Mouse (Mus musculus) cerebellum, postnatal 4 days (tissue): ENCODE data around the gene Prickle4.

ENCODE experiments used
- DNase-seq, 2 experiments: peaks; one replicate each; pipeline ENCODE4 v3.0.0; 2022; ENCODE audit warnings: low spot score in 2 of 2, mixed read lengths in 1 of 2

The Prickle4 gene

DNA sequence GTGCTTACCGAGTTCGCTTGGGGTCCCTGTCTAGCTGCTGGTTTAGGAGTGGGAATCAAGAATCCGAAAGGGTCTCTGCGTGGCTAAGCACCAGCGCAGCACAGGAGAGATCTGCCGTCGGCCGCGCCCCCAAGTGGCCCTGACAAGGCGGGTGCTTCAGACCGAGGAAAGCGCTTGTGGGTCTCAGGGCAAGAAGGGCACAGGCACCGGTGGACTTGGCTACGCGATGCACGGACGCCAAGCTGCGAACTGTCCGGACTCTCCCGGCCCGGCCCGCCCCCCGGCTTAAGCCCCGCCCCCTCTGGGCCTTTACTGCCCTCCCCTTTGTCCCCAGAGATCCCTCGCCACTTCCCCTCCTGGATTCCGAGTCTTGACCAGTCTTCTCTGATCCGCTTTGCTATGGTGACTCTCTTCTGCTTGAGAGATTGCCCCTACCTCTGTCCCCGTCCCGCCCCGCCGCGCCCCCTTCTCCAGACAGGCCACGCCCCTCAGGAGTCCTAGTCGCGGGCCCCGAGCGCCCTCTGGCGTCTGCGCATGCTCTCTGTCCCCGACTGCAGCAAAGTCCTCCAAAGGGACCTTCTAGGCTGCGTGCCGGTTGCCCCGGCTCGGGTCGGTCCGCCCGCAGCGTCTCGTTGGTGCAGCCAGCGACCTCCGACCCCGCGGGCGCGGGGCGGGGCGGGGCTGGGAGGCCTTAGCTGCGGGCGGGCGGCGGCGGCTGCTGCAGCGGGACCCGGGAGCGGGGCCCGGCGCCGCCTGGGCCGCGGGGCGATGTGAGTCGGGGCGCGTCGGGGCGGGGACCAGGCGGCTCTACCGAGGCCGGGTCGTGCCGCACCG, at the start of gene Prickle4:
Gene Prickle4 (minus strand): TSS at position 234 of the 834 bp plus-strand sequence.
- DNase-seq: peak; percentile 99

DNA sequence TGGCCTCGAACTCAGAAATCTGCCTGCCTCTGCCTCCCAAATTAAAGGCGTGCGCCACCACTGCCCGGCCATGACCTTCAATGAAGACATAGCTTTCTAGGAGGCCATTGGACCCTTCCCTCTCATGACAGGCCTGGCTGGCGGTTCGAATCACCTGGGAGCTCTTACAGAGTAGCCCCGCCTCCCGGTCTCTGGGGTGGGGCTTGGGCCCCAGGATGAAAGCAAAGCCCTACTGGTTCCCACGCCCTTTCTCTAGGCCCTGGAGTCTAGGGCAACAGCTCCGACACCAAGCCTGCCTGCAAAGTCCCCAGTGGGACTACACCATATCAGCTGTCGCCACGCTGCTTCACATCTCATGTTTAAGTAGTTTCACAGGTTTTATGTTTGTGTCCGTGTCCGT, 49.5 kb upstream of the Prickle4 start:
- no peak for DNase-seq

DNA sequence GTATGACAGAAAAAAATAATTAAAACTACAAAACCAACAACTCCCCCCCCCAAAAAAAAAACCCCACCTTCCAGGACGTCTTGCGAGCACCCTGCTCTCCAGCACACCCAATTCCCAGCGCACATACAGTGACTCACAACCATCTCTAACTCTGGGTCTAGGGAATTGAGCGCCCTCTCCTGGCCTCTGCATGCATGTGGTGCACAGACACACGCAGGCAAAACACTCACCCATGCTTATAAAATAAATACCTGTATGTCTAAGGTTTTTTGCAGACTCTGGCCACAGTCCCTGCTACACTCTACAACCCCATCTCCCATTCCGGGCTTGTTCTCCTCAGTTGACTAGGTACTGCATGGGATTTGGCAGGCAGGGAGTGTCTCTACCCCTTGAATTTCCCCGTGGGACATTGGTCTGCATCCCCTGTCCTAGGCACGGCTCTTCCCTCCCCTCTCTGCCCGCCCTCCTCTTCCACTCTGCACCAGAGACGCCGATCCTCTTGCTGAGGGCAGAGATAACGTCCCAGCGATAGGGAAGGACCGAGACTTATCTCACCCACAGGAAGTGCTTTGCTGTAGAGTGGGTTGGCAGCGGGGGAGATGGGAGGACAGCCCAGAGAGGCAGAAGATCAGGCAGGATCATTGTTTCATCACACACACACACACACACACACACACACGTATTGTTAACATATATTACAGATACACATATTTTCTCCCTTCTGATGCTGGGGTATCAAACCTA, 48.6 kb upstream of the Prickle4 start:
- DNase-seq: no peak

- DNase-seq: no peak
Measured at GRCm38 (mm10) chr17:47740186-47740585, 45.6 kb upstream of the Prickle4 start.

- no peak for DNase-seq
Measured at GRCm38 (mm10) chr17:47738879-47739798, 44.6 kb upstream of the Prickle4 start.

DNA sequence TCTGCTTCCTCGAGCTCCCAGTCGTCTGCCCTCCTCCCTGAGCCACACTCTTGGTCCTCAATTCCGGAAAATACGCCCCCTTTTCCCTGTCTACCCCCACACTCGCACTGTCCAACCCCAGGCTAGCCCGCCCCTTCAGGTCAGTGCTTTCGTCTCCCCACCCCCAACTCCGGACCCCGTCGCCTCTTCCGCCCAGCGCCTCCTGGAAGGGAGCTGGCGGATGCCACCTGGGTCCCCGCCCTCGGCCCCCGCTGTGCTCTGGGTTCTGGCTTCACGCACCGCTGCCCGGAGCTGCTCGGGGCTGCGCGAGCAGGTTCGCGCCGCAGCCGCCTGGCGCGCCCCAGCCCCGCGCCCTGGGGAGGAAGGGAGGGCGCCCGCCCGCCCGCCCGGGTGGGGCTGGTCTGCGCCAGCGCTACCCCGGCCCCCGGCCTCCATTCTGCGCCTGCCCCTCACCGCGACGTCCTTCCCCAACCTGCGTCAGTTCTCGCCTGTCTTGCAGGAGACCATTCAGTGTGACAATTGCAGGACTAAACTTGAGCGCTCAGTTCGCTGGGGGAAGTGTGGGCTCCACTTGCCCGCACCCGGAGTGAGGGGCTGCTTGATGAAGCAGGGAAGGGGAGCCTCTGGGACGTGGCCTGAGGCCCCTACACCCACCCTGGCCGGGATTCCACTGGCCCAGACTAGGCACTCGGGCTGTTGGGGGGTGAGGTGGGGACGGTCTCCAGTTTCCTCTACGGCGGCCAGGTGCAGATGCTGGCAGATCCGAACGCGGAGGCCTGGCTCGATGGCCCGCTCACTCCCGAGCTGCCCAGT, 43.7 kb upstream of the Prickle4 start:
- DNase-seq: peak in 1 of 2 experiments; percentile 28

DNA sequence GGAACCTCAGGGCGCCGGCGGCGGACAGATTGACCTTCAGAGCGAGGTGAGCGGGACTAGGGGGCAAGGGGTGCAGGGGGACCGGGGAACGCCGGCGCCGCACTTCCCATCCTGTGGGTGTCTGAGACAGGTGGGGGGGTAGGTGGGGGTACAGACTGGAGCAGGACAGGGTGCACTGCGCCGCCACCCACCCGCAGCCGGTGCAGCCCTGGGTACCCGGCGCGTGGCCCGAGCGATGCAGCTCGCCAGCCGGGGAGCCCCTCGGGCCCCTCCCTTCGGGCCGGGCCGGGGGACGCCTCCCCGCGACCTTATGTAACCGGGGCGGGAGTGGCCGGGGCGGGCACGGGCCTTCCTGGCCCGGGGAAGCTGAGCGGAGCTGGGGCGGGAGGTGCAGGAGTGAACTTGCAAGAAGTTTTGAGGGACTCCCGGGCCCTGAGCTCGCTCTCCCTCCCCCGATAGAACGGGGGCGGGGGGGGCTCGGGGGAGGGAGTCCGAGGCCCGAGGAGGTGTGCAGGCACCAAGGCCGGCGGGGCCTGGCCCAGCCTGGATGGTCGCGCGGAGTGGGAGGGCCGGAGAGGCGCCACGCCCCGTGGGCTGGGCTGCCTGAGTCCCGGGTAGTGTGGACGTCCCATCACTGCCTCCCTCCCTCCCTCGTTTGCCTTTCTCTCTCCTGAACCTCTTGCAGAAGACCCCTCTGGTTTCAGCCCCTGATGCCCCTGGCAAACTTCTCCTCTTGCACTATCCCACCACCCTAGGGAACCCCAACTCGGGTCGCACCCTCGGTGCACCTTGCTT, 42.9 kb upstream of the Prickle4 start:
- DNase-seq: peak in 1 of 2 experiments; percentile 55

GRCm38 (mm10) chr17:47736856-47737255, 42.3 kb upstream of the Prickle4 start, which contains the start of gene Tfeb:
Gene Tfeb (plus strand): TSS chr17:47737030.
- peak; percentile 99 to 100 for DNase-seq

DNA sequence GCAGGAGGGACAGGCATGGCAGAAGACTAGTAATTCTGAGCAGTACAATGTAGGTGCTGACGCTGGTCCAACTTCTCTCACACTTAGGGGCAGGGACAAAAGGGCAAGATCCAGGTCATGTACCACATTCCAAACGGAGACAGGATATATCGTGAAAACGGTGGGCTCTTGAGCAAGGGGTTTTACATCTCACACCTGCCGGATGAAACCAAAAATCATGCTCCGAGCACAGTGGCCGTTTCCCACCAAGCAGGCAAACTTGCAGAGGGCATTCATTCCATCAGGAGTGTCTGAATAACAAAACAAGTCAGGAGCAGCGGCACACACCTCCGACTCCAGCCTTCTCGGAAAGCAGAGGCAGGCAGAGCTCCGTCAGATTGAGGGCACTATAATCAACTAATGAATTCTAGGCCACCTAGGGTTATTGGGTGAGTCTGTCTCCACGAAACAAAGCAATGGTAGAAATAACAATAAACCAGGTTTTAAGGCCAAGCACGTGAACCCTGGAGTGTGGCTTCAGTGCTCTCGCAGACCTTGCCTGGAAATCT, 41.1 kb upstream of the Prickle4 start:
- no peak for DNase-seq

- no peak for DNase-seq
Measured at GRCm38 (mm10) chr17:47730633-47731575, 36.4 kb upstream of the Prickle4 start.

- DNase-seq: no peak
Measured at GRCm38 (mm10) chr17:47726566-47726965, 32.0 kb upstream of the Prickle4 start, which contains the start of gene Pgc. Gene Pgc (plus strand): TSS chr17:47726842.

DNA sequence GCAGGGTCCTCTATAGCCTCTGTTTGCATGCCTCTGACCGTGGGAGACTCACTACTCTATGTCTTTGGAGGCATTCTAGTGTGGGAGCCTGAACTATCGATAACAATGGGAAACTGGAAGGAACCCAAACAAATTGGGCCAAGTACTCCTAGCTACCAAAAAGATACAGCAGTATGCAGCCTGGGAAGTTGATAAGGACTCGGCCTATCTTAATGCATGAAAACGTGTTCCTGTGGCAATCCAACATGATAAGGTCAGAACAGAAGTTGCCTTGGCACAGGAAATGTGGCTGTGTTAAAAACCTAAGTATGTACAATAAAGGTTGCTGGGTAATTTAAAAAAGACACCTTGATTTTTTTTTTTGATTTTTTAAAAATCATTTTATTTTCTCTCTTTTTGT, 26.6 kb upstream of the Prickle4 start:
- DNase-seq: no peak

DNA sequence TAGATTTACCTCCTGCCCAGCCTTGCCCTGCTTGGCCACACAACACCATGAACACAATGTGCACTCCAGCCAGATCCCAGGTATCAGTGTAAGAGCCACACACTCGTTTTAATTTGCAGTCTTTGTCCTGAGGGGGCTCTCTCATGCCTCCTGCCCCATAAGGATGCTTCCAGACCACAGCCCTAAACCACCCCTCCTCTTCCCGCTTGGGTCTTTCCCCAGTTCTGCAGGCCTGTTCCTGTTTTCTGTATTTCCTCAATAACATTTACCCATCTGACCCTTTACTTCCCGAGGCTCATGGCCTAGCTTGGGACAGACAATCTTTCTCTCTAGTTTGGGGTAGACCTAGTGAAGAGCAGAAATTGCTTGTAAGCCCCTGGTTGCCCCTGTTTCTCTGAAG, 20.5 kb upstream of the Prickle4 start:
- DNase-seq: no peak

- DNase-seq: no peak
Measured at GRCm38 (mm10) chr17:47712889-47713571, 18.5 kb upstream of the Prickle4 start.

DNA sequence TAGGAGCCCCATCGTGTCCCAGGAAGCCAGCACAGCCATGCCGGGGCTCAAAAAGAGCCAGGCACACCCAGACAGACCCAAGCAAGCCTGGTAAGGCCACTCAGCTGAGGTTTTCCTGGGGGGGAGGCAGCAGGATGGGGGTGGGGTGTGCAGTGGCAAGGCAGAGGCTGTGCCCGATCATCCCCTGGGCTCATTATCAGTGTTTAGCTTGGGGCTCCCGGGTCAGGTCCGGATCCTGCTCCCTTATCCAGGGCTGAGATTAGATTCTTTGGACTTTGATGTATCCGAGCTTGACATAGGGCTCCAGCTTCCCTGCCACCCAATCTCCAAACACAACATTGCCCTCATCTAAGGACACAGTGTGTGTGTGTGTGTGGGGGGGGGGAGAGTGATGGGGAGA, 17.3 kb upstream of the Prickle4 start:
- no peak for DNase-seq

GRCm38 (mm10) chr17:47710036-47710435, 15.5 kb upstream of the Prickle4 start:
- DNase-seq: no peak

DNA sequence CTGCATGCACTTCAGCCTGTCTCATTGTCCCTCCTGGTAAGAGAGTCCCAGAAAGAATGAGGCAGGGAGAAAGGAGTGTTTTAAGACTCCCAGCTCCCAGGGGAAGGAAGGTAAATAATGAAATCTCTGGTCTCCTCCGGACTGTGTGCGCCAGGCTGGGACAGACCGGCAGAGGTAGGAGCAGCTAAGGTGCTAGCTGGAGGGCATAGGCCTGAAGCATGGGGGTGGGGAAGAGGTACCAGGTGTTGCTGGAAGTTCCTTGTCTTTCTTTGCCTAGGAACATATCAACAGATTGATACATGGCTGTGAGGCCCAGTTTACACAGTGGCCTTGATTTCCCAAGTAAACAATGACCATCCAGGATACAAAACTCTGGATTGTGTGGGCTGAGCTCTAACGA, 14.4 kb upstream of the Prickle4 start:
- DNase-seq: no peak

DNA sequence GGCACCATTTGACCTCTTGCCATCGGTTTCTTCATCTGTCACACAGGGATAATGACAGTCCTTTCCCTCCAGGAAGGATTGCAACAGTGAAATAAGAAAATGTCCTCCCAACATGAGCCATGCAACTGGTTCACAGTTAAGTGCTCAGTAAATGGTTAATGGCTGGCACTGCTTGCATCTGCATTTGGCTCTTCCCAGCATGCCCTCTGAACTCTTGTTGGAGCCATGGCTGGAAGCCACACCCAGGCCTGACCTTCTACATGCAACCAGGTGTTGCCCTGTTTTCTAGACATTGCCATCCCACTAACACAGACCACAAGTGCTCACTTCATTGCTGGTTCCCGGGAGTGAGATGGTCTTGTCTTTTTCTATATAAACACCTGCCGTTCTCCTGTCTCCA, 13.4 kb upstream of the Prickle4 start:
- DNase-seq: no peak
